Mouse (Mus musculus): ENCODE data around the gene Hao1. TPM values are rescaled to one million over a fixed set of nuclear protein-coding genes. Genes with fewer than 3 reads are reported as not detected.

Gene Hao1
- total RNA-seq, 2 experiments from 2014 or later = 0.78 to 14.7 TPM

GRCm38 (mm10) chr2:134481174-134481573 is 73.0 kb downstream of the Hao1 start:
- no peak for DNase-seq (ENCODE audit: low spot score in 2 of 2)

DNA sequence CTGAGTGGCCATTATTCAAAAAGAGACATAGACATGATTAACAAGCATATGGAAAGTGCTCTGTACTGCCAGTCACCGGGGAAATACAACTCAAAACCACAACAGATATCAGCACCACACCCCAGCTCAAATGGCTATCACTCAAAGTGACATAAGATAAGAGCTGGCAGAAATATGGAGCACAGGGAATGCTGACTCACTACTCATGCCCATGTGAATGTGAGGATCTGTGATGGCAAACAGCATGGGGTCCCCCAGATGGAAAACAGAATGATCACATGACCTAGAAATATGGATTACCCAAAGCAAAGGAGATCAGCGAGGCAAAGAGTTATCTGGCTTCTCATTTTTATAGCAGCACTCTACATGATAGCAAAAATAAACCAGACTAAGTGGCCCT is 89.0 kb downstream of the Hao1 start:
- DNase-seq (ENCODE audit: low spot score in 2 of 2) = no peak

DNA sequence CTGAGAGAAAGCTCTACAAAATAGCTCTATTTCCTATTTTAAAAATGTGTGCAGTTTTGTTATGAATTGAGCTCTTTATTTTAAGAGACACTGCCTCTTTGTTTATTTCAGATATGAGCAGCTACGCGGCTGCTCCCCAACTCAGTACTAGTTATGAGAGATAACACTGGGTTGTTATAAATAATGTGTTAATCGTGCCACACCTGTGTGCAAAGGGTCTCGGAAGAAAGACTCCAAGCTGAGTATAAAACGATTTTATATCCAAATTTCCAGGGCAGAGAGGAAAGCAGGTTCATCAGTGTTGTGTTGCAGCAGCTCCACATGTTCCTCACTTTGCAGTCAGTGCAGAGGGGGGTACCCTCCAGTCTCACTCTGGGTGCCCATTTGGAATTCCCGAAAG is 91.8 kb downstream of the Hao1 start:
- no peak for DNase-seq (ENCODE audit: low spot score in 2 of 2)

- no peak for DNase-seq (ENCODE audit: low spot score in 2 of 2)
Measured at GRCm38 (mm10) chr2:134460831-134461230, 93.3 kb downstream of the Hao1 start.

DNA sequence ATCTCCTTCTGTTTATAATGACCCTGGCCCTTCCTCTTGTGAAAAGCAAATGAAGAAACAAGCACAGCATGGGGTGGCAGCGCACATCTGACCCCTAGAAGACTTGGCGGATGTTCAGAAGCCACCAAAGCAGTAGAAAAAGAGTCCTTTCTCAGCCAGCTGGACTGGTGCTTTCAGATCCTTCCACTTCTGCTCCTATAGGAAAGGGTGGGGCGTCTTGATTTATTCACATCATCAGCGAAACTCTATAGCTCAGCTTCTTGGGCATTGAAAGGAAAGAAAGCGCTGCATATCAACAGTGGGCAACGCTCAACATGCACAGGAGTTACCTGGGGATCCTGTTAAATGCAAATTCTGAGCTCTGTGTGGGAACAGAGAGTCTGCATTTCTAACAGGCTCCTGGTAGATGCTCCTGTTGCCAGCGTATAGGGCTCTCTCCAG is 98.1 kb downstream of the Hao1 start:
- DNase-seq (ENCODE audit: low spot score in 2 of 2) = no peak

DNA sequence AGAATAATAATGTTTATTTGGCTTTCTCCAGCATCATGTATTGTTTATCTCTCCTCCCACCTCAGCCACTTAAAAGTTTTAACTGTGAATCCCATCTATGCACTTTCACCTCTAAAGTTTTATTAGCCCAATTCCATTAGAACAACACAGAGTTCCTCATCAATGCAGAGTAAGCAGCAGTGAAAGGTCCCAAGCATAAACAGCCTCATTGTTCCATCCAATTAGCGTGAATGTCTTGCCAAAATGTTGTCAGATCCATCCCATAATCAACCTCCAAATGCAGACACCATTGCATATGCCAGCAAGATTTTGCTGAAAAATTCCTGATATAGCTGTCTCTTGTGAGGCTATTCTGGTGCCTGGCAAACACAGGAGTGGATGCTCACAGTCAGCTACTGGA is 101.4 kb downstream of the Hao1 start:
- DNase-seq (ENCODE audit: low spot score in 2 of 2) = no peak

GRCm38 (mm10) chr2:134450976-134451375 is 103.2 kb downstream of the Hao1 start:
- DNase-seq (ENCODE audit: low spot score in 2 of 2) = no peak

Other genes with a start within 250 kb of the Hao1 start
- 10 to 100 TPM; 45.7 to 46.6 TPM for gene Tmx4, start 89.8 kb upstream of the Hao1 start, total RNA-seq (2021)
- 10 to 100 TPM; 59.9 to 62.6 TPM for gene Plcb1, start 231.7 kb upstream of the Hao1 start, total RNA-seq (2021)